Mouse (Mus musculus): ENCODE results near the gene Atp8b3. TPM values are rescaled to one million over a fixed set of nuclear protein-coding genes. Genes with fewer than 3 reads are reported as not detected.

Atp8b3 gene
- 0.13 TPM for polyA plus RNA-seq (2012; fragmentation: generic; extraction: Trizol)
- long read RNA-seq, experiment 1 = 0 reads
- long read RNA-seq, experiment 2 = 0 reads

DNA sequence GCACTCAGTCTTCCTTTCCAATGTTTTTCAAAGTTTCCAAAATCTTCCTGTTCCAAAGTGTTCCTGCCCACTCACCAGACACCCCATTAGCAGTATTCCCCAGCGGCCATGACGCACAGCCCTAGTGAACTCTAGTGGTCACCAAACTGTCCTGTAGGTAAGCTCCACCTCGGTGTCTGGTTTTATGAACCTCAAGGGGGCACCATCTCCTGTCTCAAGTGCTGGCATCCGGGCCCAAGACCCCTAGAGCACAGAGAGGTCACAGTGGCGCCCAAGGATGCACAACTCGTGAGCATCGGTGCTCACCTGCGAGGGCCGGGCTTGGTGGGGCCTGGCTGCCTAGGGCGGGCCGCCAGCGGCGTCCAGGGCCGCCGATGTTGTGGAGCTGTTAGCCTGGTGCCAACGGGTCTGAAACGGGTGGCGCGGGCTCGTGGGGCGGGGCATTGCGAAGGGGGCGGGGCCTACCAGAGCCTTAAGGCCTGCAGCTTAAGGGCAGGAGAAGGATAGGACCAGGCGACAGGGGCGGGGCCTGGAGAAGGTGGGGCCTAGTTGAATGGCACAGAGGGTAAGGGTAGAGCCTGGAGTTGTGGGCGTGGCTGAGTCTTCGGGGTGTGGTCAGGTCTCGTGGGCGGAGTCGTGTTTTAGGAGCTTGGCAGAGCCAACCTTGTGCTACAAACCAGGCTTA is at the start of gene Atp8b3:
TSS of gene Atp8b3 (minus strand) at position 415 of the 685 bp plus-strand sequence.
- Histone ChIP-seq H3K36me3 (ENCODE audit: control insufficient read depth, insufficient read depth) (peaks cover 32% of the 10 kb centered on the region), H3ac (ENCODE audit: control insufficient read depth, insufficient read length, low read depth) (peak within 1 kb of the TSS; percentile 5), H3K79me3 (ENCODE audit: low read depth) (no peaks in the 10 kb centered on the region), H3K27me3 (ENCODE audit: control insufficient read depth, insufficient read depth, insufficient read length) (no peaks in the 10 kb centered on the region), H3K4me3 (ENCODE audit: insufficient read depth, poor library complexity, severe bottlenecking) (no peak within 1 kb of the TSS), H3K79me2 (ENCODE audit: control insufficient read depth, insufficient read depth) (no peaks in the 10 kb centered on the region)
- TF ChIP-seq MYOG (IDR thresholded peaks at IDR 0.05; ENCODE audit: control insufficient read depth, extremely low read depth, insufficient read length) = no peak
- no peak for TF ChIP-seq CEBPB (IDR thresholded peaks at IDR 0.05; ENCODE audit: low read depth)
- no peak for TF ChIP-seq CTCF (IDR thresholded peaks at IDR 0.05; ENCODE audit: control insufficient read depth, insufficient read depth, insufficient read length)
- TF ChIP-seq MYOD1 (IDR thresholded peaks at IDR 0.05; ENCODE audit: control insufficient read depth, insufficient read length, low read depth) = no peak
- TF ChIP-seq USF1 (IDR thresholded peaks at IDR 0.05; ENCODE audit: low read depth) = no peak
- no peak for TF ChIP-seq MAX (IDR thresholded peaks at IDR 0.05)
- no peak for TF ChIP-seq FOSL1 (IDR thresholded peaks at IDR 0.05; ENCODE audit: insufficient read depth, low read length, poor library complexity, severe bottlenecking)

DNA sequence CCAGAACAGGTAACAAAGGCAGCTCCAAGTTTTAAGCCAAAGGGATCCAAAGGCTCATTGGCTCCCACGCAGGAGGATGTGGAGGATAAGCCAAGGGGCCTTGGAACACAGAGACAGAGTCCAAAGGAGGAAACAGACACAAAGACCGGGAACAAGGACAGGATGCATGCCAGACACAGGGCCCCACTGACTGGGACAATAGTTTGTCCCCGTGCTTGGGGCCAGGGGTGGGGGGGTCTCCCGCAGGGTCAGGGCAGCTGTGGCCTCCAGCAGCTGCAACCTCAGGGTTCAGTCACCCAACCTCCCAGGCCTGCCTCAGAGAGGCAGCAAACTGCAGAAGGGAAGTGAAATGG is 48.4 kb upstream of the Atp8b3 start:
- Histone ChIP-seq H3K79me3 (ENCODE audit: low read depth) (peaks cover 20% of the 10 kb centered on the region), H3K4me3 (ENCODE audit: insufficient read depth, poor library complexity, severe bottlenecking) (no peak overlapping the region), H3K36me3 (ENCODE audit: control insufficient read depth, insufficient read depth) (peaks cover 13% of the 10 kb centered on the region), H3K27me3 (ENCODE audit: control insufficient read depth, insufficient read depth, insufficient read length) (no peaks in the 10 kb centered on the region), H3K79me2 (ENCODE audit: control insufficient read depth, insufficient read depth) (peaks cover 42% of the 10 kb centered on the region), H3ac (ENCODE audit: control insufficient read depth, insufficient read length, low read depth) (no peak overlapping the region)
- TF ChIP-seq MYOG (IDR thresholded peaks at IDR 0.05; ENCODE audit: control insufficient read depth, extremely low read depth, insufficient read length) = no peak
- no peak for TF ChIP-seq CTCF (IDR thresholded peaks at IDR 0.05; ENCODE audit: control insufficient read depth, insufficient read depth, insufficient read length)
- no peak for TF ChIP-seq MAX (IDR thresholded peaks at IDR 0.05)
- no peak for TF ChIP-seq CEBPB (IDR thresholded peaks at IDR 0.05; ENCODE audit: low read depth)
- TF ChIP-seq USF1 (IDR thresholded peaks at IDR 0.05; ENCODE audit: low read depth) = no peak
- no peak for TF ChIP-seq FOSL1 (IDR thresholded peaks at IDR 0.05; ENCODE audit: insufficient read depth, low read length, poor library complexity, severe bottlenecking)
- TF ChIP-seq MYOD1 (IDR thresholded peaks at IDR 0.05; ENCODE audit: control insufficient read depth, insufficient read length, low read depth) = no peak

DNA sequence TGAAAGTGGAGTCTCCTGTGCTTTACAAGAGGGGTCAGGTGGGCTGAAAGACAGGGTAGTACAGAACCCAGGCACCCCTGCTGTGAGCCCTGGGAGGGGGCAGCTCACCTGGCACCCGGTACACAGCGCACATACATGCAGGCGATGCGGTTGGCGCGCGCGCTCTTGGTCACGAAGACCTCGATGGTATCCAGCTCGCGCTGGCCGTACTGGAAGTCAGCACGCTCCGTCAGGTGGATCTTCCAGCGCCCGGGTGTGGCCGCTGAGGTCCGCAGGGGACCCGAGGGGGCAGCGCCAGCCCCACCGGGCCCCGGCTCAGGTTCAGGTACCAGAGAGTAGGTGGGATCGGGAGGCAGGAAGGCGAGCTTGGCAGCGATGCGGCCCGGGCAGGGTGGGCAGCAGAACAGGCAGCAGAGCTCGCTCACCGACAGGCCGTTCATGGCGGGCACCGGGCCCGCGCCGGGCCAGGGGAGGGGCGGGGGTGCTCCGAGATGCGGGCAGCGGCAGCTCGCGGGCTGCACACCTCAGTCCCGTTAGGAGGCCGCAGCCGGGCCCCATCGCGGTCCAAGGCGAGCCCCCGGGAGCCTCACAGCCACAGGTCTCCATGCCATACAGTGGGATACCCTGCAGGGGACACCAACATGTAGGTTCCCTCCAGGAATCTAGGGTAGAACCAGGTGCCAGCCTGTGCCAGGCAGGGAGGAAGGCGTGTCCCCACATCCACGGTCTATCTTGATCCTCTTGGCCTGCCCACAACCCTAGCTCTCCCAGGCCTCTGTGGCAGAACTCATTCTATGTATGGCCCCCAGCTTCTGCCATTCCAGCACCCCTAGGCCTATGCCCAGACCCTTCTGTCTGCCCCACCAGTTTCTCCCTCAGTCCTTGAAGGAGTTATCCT is 47.7 kb upstream of the Atp8b3 start:
- H3K79me3 ChIP-seq (ENCODE audit: low read depth) = peaks cover 20% of the 10 kb centered on the region
- peaks cover 42% of the 10 kb centered on the region for H3K79me2 ChIP-seq (ENCODE audit: control insufficient read depth, insufficient read depth)
- H3K27me3 ChIP-seq (ENCODE audit: control insufficient read depth, insufficient read depth, insufficient read length) = no peaks in the 10 kb centered on the region
- no peak for TF ChIP-seq MAX (IDR thresholded peaks at IDR 0.05)
- TF ChIP-seq USF1 (IDR thresholded peaks at IDR 0.05; ENCODE audit: low read depth) = no peak
- TF ChIP-seq MYOD1 (IDR thresholded peaks at IDR 0.05; ENCODE audit: control insufficient read depth, insufficient read length, low read depth) = no peak
- no peak for TF ChIP-seq FOSL1 (IDR thresholded peaks at IDR 0.05; ENCODE audit: insufficient read depth, low read length, poor library complexity, severe bottlenecking)
- no peak for TF ChIP-seq CEBPB (IDR thresholded peaks at IDR 0.05; ENCODE audit: low read depth)
- TF ChIP-seq CTCF (IDR thresholded peaks at IDR 0.05; ENCODE audit: control insufficient read depth, insufficient read depth, insufficient read length) = no peak
- no peak overlapping the region for H3K4me3 ChIP-seq (ENCODE audit: insufficient read depth, poor library complexity, severe bottlenecking)
- no peak overlapping the region for H3ac ChIP-seq (ENCODE audit: control insufficient read depth, insufficient read length, low read depth)
- peaks cover 13% of the 10 kb centered on the region for H3K36me3 ChIP-seq (ENCODE audit: control insufficient read depth, insufficient read depth)

DNA sequence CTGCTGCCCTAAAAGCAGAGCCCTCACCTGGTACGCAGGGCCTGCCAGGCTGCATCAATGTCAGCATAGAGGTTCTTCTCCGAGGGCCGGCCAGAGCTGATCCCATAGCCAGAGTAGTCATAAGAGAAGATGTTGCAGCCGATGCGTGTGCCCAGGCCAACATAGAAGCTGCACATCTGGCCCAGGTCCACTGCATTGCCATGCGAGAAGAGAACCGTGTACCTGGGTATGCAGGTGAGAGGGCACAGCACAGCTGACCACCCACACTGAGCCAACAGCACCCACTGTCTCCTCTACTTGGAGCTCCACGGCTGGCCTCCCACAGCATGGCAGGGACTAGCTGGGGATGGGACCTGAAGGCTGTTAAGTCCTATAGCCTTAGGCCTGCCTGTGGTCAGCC is 46.7 kb upstream of the Atp8b3 start:
- H3K4me3 ChIP-seq (ENCODE audit: insufficient read depth, poor library complexity, severe bottlenecking) = no peak overlapping the region
- H3K27me3 ChIP-seq (ENCODE audit: control insufficient read depth, insufficient read depth, insufficient read length) = no peaks in the 10 kb centered on the region

DNA sequence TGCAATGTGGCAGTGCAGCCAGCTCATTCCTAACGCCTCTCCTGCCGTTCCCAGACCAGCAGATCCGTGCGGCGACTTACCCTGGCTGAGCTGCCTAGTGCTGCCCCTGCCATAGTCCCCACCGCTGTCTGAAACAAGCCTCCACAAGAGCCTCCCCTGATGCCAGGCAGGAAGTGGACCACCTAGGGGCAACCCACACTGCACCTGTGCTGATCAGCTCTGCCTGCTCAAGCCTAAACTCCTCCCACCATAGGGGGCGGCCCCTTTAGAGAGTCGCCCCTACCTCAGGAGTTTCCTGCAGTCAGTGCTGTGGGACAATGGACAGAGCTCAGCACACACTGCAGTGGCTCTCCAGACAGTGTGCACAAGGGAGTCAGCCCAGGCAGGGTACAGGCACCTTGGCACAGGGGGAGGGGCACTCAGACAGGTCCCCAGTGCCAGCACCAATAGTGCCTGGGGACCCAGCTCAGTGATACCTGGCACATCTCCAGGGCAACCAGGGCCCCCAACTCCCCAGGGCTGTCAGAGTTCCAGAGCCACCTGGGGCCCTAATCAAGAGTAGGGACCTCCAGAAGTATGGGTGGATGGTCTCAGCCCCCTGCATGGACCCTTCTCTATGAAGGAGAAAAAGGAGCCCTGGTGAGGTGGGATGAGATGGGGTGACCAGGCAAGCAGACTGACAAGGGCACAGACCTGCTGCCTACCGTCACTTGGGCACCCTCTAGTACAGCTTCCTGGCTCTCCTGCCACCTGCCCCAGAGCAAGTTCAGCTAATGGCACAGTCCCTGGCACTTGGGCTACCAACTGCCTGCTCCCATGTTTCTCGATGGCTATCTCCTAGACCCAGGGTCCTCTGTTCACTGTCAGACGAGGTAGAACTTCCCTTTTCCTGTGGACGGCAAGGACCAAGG is 46.0 kb upstream of the Atp8b3 start:
- H3K79me3 ChIP-seq (ENCODE audit: low read depth) = peaks cover 20% of the 10 kb centered on the region
- peaks cover 40% of the 10 kb centered on the region for H3K79me2 ChIP-seq (ENCODE audit: control insufficient read depth, insufficient read depth)
- H3K4me3 ChIP-seq (ENCODE audit: insufficient read depth, poor library complexity, severe bottlenecking) = no peak overlapping the region
- H3K36me3 ChIP-seq (ENCODE audit: control insufficient read depth, insufficient read depth) = peaks cover 13% of the 10 kb centered on the region
- H3ac ChIP-seq (ENCODE audit: control insufficient read depth, insufficient read length, low read depth) = no peak overlapping the region
- no peaks in the 10 kb centered on the region for H3K27me3 ChIP-seq (ENCODE audit: control insufficient read depth, insufficient read depth, insufficient read length)
- TF ChIP-seq FOSL1 (IDR thresholded peaks at IDR 0.05; ENCODE audit: insufficient read depth, low read length, poor library complexity, severe bottlenecking) (no peak), CTCF (IDR thresholded peaks at IDR 0.05; ENCODE audit: control insufficient read depth, insufficient read depth, insufficient read length) (no peak), USF1 (IDR thresholded peaks at IDR 0.05; ENCODE audit: low read depth) (no peak), MYOD1 (IDR thresholded peaks at IDR 0.05; ENCODE audit: control insufficient read depth, insufficient read length, low read depth) (no peak), MYOG (IDR thresholded peaks at IDR 0.05; ENCODE audit: control insufficient read depth, extremely low read depth, insufficient read length) (no peak), MAX (IDR thresholded peaks at IDR 0.05) (no peak), CEBPB (IDR thresholded peaks at IDR 0.05; ENCODE audit: low read depth) (no peak)

More for the DNA sequence above, 46.7 kb upstream of the Atp8b3 start:
- peaks cover 13% of the 10 kb centered on the region for H3K36me3 ChIP-seq (ENCODE audit: control insufficient read depth, insufficient read depth)
- H3K79me2 ChIP-seq (ENCODE audit: control insufficient read depth, insufficient read depth) = peaks cover 42% of the 10 kb centered on the region
- no peak for TF ChIP-seq MYOG (IDR thresholded peaks at IDR 0.05; ENCODE audit: control insufficient read depth, extremely low read depth, insufficient read length)
- TF ChIP-seq MAX (IDR thresholded peaks at IDR 0.05) = no peak
- no peak for TF ChIP-seq CTCF (IDR thresholded peaks at IDR 0.05; ENCODE audit: control insufficient read depth, insufficient read depth, insufficient read length)
- no peak for TF ChIP-seq USF1 (IDR thresholded peaks at IDR 0.05; ENCODE audit: low read depth)
- TF ChIP-seq CEBPB (IDR thresholded peaks at IDR 0.05; ENCODE audit: low read depth) = no peak
- TF ChIP-seq FOSL1 (IDR thresholded peaks at IDR 0.05; ENCODE audit: insufficient read depth, low read length, poor library complexity, severe bottlenecking) = no peak
- no peak for TF ChIP-seq MYOD1 (IDR thresholded peaks at IDR 0.05; ENCODE audit: control insufficient read depth, insufficient read length, low read depth)
- peaks cover 20% of the 10 kb centered on the region for H3K79me3 ChIP-seq (ENCODE audit: low read depth)
- no peak overlapping the region for H3ac ChIP-seq (ENCODE audit: control insufficient read depth, insufficient read length, low read depth)

All from C2C12 (cell line).